Mouse (Mus musculus) hindbrain, embryonic 13.5 days (tissue): ENCODE results near the gene Ubac2. TPM values are rescaled to one million over a fixed set of nuclear protein-coding genes. Genes with fewer than 3 reads are reported as not detected.
"Not testable (repeated sequence)": the region's sequence is repeated elsewhere in the genome, so short reads cannot be mapped to it uniquely, and the experiment has no call there.

ENCODE experiments used
- ATAC-seq: fragments of 200-750 bp; cut with Nextera tagmentation; 2 replicates; pipeline ENCODE4 v1.8.0; 2017; ENCODE audit warnings: moderate TSS enrichment; ENCODE audit not compliant: low FRiP score
- H3K27ac ChIP-seq: fragments of 300-500 bp; sonication (generic); 2 replicates; pipeline ENCODE4 v1.5.1; 2015; ENCODE audit warnings: inconsistent platforms, mild to moderate bottlenecking, moderate library complexity
- H3K27me3 ChIP-seq: fragments of 300-500 bp; sonication (generic); 2 replicates; pipeline ENCODE4 v1.6.1; 2015; ENCODE audit warnings: mild to moderate bottlenecking, inconsistent platforms
- H3K36me3 ChIP-seq: fragments of 300-500 bp; sonication (generic); 2 replicates; pipeline ENCODE4 v1.6.1; 2015; ENCODE audit warnings: mild to moderate bottlenecking, inconsistent platforms
- H3K4me1 ChIP-seq: fragments of 300-500 bp; sonication (generic); replicated peaks from 2 replicates; pipeline ENCODE4 v1.6.1; 2015; ENCODE audit warnings: inconsistent platforms
- H3K4me2 ChIP-seq: fragments of 300-500 bp; sonication (generic); 2 replicates; pipeline ENCODE4 v1.6.1; 2015; ENCODE audit warnings: inconsistent platforms, mild to moderate bottlenecking, moderate library complexity
- H3K4me3 ChIP-seq: fragments of 300-500 bp; sonication (generic); 2 replicates; pipeline ENCODE4 v1.5.1; 2015; ENCODE audit warnings: mild to moderate bottlenecking, inconsistent platforms
- H3K9ac ChIP-seq: fragments of 300-500 bp; sonication (generic); 2 replicates; pipeline ENCODE4 v1.6.1; 2015; ENCODE audit warnings: mild to moderate bottlenecking, inconsistent platforms
- H3K9me3 ChIP-seq: fragments of 300-500 bp; sonication (generic); 2 replicates; pipeline ENCODE4 v1.6.1; 2016; ENCODE audit warnings: inconsistent platforms
- WGBS: fragments of 180-500 bp; shearing (Covaris S2); methylation state at CpG from one replicate; pipeline ENCODE4 v1.1.7; 2015; 5-methylcytosine and 5-hydroxymethylcytosine counted together
- polyA plus RNA-seq: library from polyadenylated mRNA; unstranded; fragments of >200 nt; fragmentation: Nextera tagmentation; extraction: Ambion mirVana; gene quantifications from 2 replicates; pipeline ENCODE4 v1.2.1, GENCODE M21; 2015

Ubac2 gene
- polyA plus RNA-seq, result 49.3 and 56.9 TPM in 2 replicates

GRCm38 (mm10) chr14:121878176-121878858, at the start of gene Ubac2:
Gene Ubac2 (plus strand): TSS chr14:121878620.
- no peaks in the 10 kb centered on the region for H3K27me3 ChIP-seq
- H3K4me3 ChIP-seq, result peak within 1 kb of the TSS; percentile 71
- H3K36me3 ChIP-seq, result no peaks in the 10 kb centered on the region; the same call in 1 of the 2 replicates
- ATAC-seq, result peak; percentile 99
- peak within 1 kb of the TSS; percentile 90 for H3K27ac ChIP-seq
- H3K9ac ChIP-seq, result peak within 1 kb of the TSS; percentile 93
- H3K4me1 ChIP-seq, result peaks cover 28% of the 10 kb centered on the region
- WGBS, result under 1% methylated on average over 59 of the region's 61 CpGs
- no peaks in the 10 kb centered on the region for H3K9me3 ChIP-seq
- H3K4me2 ChIP-seq, result peak within 1 kb of the TSS; percentile 94

GRCm38 (mm10) chr14:121829816-121830442, 48.5 kb upstream of the Ubac2 start:
- no peaks in the 10 kb centered on the region for H3K4me1 ChIP-seq
- 90% methylated on average over 4 of the region's 4 CpGs for WGBS
- H3K4me3 ChIP-seq, result no peak overlapping the region
- H3K9me3 ChIP-seq, result 0 out of 2 replicates have a peak, but pooled peaks cover 3% of the 10 kb centered on the region
- no peak overlapping the region for H3K27ac ChIP-seq
- H3K36me3 ChIP-seq, result no peaks in the 10 kb centered on the region
- no peak overlapping the region for H3K4me2 ChIP-seq
- no peaks in the 10 kb centered on the region for H3K27me3 ChIP-seq
- H3K9ac ChIP-seq, result no peak overlapping the region
- no peak for ATAC-seq

GRCm38 (mm10) chr14:121833001-121833520, 45.4 kb upstream of the Ubac2 start:
- ATAC-seq, result no peak
- Histone ChIP-seq H3K27me3 (no peaks in the 10 kb centered on the region), H3K9me3 (0 out of 2 replicates have a peak, but pooled peaks cover 8% of the 10 kb centered on the region), H3K36me3 (no peaks in the 10 kb centered on the region), H3K4me1 (no peaks in the 10 kb centered on the region), H3K4me3 (no peak overlapping the region), H3K4me2 (no peak overlapping the region), H3K27ac (no peak overlapping the region), H3K9ac (no peak overlapping the region)
- 92% methylated on average over 2 of the region's 2 CpGs for WGBS

- Histone ChIP-seq H3K4me1 (no peaks in the 10 kb centered on the region), H3K9me3 (peaks cover 30% of the 10 kb centered on the region), H3K9ac (no peak overlapping the region), H3K36me3 (no peaks in the 10 kb centered on the region), H3K4me2 (no peak overlapping the region), H3K27me3 (no peaks in the 10 kb centered on the region), H3K27ac (no peak overlapping the region), H3K4me3 (no peak overlapping the region)
- ATAC-seq, result no peak
- 93% methylated on average over 4 of the region's 4 CpGs for WGBS
These were observed 40.3 kb upstream of the Ubac2 start for GRCm38 (mm10) chr14:121838161-121838560.

- Histone ChIP-seq H3K27ac (no peak overlapping the region), H3K4me1 (no peaks in the 10 kb centered on the region), H3K27me3 (no peaks in the 10 kb centered on the region), H3K9ac (no peak overlapping the region), H3K9me3 (peaks cover 26% of the 10 kb centered on the region), H3K36me3 (no peaks in the 10 kb centered on the region), H3K4me3 (no peak overlapping the region), H3K4me2 (no peak overlapping the region)
- ATAC-seq, result no peak
- 92% methylated on average over 8 of the region's 8 CpGs for WGBS
These were observed 38.2 kb upstream of the Ubac2 start for GRCm38 (mm10) chr14:121840217-121840616.

- Histone ChIP-seq H3K27me3 (no peaks in the 10 kb centered on the region), H3K9me3 (peaks cover 11% of the 10 kb centered on the region), H3K36me3 (no peaks in the 10 kb centered on the region), H3K27ac (no peak overlapping the region), H3K9ac (no peak overlapping the region), H3K4me1 (no peaks in the 10 kb centered on the region), H3K4me2 (no peak overlapping the region), H3K4me3 (no peak overlapping the region)
- WGBS, result 42% methylated on average over 8 of the region's 8 CpGs
- ATAC-seq, result no peak
These were observed 33.9 kb upstream of the Ubac2 start for GRCm38 (mm10) chr14:121844486-121844885.

GRCm38 (mm10) chr14:121851231-121851630, 27.2 kb upstream of the Ubac2 start:
- no peak overlapping the region for H3K4me3 ChIP-seq
- ATAC-seq, result no peak
- WGBS, result 100% methylated on average over 1 of the region's 1 CpGs
- no peaks in the 10 kb centered on the region for H3K9me3 ChIP-seq
- H3K4me2 ChIP-seq, result no peak overlapping the region
- no peaks in the 10 kb centered on the region for H3K27me3 ChIP-seq
- no peaks in the 10 kb centered on the region for H3K4me1 ChIP-seq
- no peak overlapping the region for H3K27ac ChIP-seq
- no peaks in the 10 kb centered on the region for H3K36me3 ChIP-seq
- H3K9ac ChIP-seq, result no peak overlapping the region

GRCm38 (mm10) chr14:121852531-121852930, 25.9 kb upstream of the Ubac2 start:
- H3K36me3 ChIP-seq, result no peaks in the 10 kb centered on the region
- no peaks in the 10 kb centered on the region for H3K27me3 ChIP-seq
- no peaks in the 10 kb centered on the region for H3K4me1 ChIP-seq
- H3K9me3 ChIP-seq, result no peaks in the 10 kb centered on the region
- WGBS, result 86% methylated on average over 8 of the region's 8 CpGs
- ATAC-seq, result no peak
- H3K9ac ChIP-seq, result no peak overlapping the region
- H3K27ac ChIP-seq, result no peak overlapping the region
- H3K4me3 ChIP-seq, result no peak overlapping the region
- no peak overlapping the region for H3K4me2 ChIP-seq

GRCm38 (mm10) chr14:121865162-121865561, 13.3 kb upstream of the Ubac2 start:
- WGBS, result 15% methylated on average over 2 of the region's 2 CpGs
- H3K36me3 ChIP-seq, ATAC-seq: not testable (repeated sequence)

GRCm38 (mm10) chr14:121866574-121866973, 11.8 kb upstream of the Ubac2 start:
- no peak overlapping the region for H3K4me2 ChIP-seq
- H3K9ac ChIP-seq, result no peak overlapping the region
- no peaks in the 10 kb centered on the region for H3K9me3 ChIP-seq
- no peaks in the 10 kb centered on the region for H3K27me3 ChIP-seq
- no peak overlapping the region for H3K4me3 ChIP-seq
- ATAC-seq, result no peak
- H3K27ac ChIP-seq, result no peak overlapping the region
- no peaks in the 10 kb centered on the region for H3K36me3 ChIP-seq
- no peaks in the 10 kb centered on the region for H3K4me1 ChIP-seq
- 79% methylated on average over 3 of the region's 3 CpGs for WGBS

More at GRCm38 (mm10) chr14:121865162-121865561, 13.3 kb upstream of the Ubac2 start:
- not testable (repeated sequence) for H3K27ac ChIP-seq, H3K9me3 ChIP-seq, H3K4me3 ChIP-seq, H3K27me3 ChIP-seq, H3K9ac ChIP-seq, H3K4me2 ChIP-seq, H3K4me1 ChIP-seq

GRCm38 (mm10) chr14:121869111-121869510, 9.3 kb upstream of the Ubac2 start:
- Histone ChIP-seq H3K9ac (no peak overlapping the region), H3K4me3 (no peak overlapping the region), H3K9me3 (no peaks in the 10 kb centered on the region), H3K4me2 (no peak overlapping the region), H3K36me3 (no peaks in the 10 kb centered on the region), H3K27ac (no peak overlapping the region), H3K4me1 (no peaks in the 10 kb centered on the region), H3K27me3 (no peaks in the 10 kb centered on the region)
- 72% methylated on average over 1 of the region's 1 CpGs for WGBS
- ATAC-seq, result no peak

GRCm38 (mm10) chr14:121872760-121873159, 5.7 kb upstream of the Ubac2 start:
- Histone ChIP-seq H3K4me1 (peaks cover 5% of the 10 kb centered on the region), H3K4me3 (no peak overlapping the region), H3K36me3 (no peaks in the 10 kb centered on the region), H3K4me2 (no peak overlapping the region), H3K27me3 (no peaks in the 10 kb centered on the region), H3K27ac (no peak overlapping the region), H3K9me3 (no peaks in the 10 kb centered on the region), H3K9ac (no peak overlapping the region)
- 90% methylated on average over 1 of the region's 1 CpGs for WGBS
- ATAC-seq, result no peak
